Mouse (Mus musculus): ENCODE measurements around the gene Olfr474.
"Not testable (repeated sequence)": the region's sequence is repeated elsewhere in the genome, so short reads cannot be mapped to it uniquely, and the experiment has no call there.

Gene Olfr474

DNA sequence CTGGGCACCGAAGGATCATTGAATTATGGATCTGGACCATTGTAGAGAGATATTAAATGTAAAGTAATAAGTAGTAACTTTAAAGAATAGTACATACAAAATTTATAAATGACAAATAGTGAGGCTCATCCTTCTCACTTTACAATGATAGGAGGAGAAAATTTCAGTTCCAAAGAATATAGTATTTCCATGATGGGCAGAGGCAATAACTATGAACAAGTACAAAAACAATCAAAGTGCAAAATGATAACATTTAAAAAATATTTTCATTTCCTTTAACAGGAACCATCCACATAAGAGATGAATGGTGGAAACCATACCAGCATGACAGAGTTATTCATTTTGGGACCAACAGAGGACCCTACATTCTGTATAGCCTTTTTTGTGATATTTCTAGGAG lies at the start of gene Olfr474:
Gene Olfr474 (plus strand): TSS at position 301 of the 400 bp plus-strand sequence.
- no peak for DNase-seq (ENCODE audit: inconsistent ontology term)

DNA sequence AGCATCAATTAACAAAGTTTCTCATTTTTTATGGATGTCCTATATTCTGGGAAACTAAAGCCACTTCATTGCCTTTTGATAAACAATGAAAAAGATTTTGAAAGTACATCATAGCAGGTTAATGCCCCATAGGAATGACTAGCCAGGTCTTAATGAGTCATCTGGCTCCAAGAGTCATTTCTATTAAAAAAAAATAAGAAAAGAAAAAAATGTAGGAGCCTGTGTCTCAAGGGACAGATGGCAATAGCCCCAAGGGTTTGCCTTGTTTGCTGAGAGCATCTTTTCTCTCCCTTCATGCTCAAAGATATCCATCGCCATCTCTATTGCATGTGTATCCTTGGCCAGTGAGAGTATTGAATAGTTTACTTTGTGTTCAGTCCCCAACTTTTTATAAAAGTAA lies 24.3 kb upstream of the Olfr474 start, which contains the start of gene Olfr473:
Gene Olfr473 (plus strand): TSS at position 301 of the 400 bp plus-strand sequence.
- no peak for DNase-seq (ENCODE audit: inconsistent ontology term)

DNA sequence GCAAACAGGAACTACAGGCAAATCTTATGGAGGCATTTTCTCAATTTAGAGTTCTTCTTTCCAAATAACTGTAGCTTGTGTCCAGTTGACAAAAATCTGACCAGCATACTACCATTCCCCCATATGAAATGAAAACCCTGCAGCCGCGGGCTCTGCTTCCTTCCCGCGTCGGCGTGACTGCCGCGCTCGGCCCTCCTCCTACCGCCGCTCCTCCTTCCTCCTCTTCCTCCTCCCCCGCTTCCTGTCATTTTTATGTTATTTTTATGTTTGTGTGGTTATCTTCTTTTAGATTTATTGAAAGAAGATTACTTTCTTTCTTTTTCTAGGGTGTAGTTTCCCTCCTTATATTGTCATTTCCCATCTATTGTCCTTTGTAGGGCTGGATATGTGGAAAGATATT lies 1.9 kb upstream of the Olfr474 start:
- not testable (repeated sequence) for DNase-seq (ENCODE audit: inconsistent ontology term)

DNA sequence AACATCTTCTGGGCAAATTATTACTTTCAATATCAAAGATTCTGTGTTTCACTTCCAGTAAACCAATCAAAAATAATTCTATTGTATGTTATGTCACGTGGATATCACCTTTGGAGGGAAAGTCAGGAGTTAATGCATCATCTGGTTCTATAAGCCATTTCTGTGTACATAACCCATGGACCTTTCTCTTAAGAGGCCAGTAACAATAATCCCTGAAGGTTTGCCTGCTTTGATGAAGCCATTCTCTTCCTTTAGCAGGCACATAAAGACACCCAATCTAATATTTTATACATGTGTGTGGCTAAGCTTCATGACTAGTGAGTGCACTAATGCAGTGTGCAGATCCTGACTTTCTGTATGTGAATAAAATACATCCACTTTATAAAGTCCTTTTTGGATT lies 10.1 kb downstream of the Olfr474 start, which contains the start of gene Olfr476:
Gene Olfr476 (plus strand): TSS at position 301 of the 400 bp plus-strand sequence.
- DNase-seq (ENCODE audit: inconsistent ontology term): no peak

- DNase-seq (ENCODE audit: inconsistent ontology term): no peak
Measured at GRCm38 (mm10) chr7:107986393-107986792, 31.9 kb downstream of the Olfr474 start, which contains the start of gene Olfr477. Olfr477 (plus strand) TSS chr7:107986693.
